Mouse (Mus musculus) kidney, adult 8-10 months (tissue): Measurements from ENCODE around the gene Metrnl.
"Not testable (repeated sequence)": the region's sequence is repeated elsewhere in the genome, so short reads cannot be mapped to it uniquely, and the experiment has no call there.

ENCODE experiments used
- DNase-seq, 2 experiments: peaks; one replicate each; pipeline ENCODE4 v3.0.0; 2022

Gene Metrnl

DNA sequence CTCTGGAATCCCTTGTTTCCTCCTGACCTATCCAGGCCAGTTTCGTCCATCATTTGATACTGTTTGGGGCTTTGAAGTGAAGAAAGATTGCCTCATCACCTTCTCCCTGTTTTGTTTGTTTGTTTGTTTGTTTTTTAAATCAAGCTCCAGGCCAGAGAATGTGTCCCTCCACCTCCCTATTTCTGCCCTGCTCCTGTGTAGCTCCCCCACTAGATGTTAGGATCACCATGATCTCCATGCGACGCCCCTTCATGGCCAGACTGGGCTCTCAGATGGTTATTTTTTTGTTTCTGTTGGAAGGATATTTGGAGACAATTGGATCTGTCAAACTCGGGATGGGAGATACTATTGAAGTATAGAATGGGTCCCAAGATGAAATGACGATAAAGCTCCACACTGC is at the start of gene Metrnl:
TSS of gene Metrnl (plus strand) at position 301 of the 400 bp plus-strand sequence.
- DNase-seq = no peak

DNA sequence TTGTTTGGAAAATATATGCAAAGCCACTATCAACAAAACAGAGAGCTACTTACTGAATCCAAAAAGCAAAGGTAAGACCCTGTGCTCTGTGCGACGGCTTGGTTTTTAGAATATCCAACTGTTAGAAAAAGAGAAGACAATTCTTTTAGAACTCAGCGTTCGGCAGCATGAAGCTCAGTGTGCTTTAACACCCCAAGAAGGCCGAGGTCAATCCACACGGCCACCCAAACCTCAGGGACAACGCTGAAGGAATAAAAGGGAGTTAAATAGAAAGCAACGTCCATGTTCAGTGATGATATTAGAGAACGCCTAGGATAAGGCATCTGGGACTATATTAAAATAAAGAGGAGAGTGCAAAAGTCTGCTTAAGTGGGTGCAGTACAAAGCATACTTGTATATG is 49.8 kb upstream of the Metrnl start:
- DNase-seq = no peak

DNA sequence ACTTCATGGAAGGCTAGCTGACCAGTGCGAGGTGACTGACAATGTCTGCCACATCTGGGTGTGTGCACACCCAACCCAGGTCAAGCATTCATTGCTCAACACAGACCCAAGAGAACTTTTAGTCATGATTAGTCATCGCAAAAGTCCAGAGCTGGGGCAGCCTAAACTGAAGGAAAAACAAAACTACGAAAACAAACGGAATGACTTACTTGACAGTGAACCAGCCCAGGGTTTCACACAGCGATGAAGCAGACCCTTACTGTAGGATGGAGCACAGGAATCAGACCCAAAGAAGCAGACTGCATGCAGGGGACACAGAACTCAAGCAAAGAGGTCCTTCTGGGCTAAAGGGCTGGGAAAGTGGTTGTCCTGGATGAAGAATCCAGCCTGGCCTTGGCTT is 49.4 kb upstream of the Metrnl start:
- DNase-seq = no peak

DNA sequence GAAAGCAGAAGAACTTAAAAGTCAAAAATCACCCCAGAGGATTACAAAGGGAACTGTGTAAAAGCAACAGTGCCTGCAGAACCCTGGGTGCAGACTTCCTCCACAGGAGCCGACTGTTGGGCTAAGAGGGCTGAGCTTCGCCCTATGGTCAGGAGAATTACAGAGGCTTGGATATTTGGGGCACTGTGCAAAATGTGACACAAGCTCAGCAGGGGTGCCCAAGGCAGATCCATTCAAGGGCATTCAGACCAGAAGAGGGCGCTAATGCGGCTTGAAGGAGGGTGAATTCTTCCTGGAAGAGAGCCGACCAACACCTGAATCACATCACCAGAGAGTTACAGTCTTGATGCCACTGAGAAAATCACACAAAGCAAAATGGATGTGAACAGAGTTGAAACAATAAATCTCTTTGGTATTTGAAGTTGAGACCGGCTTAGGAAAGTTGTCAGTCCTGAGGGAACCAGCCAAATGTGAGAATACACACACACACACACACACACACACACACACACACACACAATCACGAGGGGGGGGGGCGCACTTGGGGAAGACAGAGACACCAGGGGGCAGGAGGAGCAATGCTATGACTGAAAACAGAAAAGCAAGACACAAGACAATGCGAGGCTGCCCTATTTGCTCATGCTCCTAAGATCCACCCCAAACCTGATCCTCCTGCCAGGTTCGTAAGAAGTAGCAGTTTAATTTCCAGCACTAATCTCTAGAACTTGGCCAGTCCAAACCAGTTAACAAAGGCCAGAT is 48.6 kb upstream of the Metrnl start:
- peak; percentile 73 to 84 for DNase-seq

DNA sequence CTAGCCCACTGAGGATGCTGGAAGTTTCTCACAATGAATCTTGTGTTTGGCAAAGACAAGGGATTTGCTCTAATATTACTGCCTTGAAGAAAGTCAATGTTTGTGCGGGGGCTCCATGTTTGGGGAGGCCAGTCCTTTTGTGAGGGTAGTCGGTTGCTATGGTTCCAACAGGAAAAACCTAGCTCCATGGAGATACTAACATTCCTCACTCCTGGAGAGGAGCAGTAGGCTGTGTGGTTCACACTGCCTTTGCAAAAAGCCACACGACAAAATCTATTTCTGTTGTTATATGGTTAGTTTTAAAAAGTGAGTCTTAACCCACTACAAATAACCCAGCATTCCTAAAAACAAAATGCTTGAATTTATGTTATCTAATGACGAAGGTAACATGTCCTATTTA is 47.7 kb upstream of the Metrnl start:
- no peak for DNase-seq

DNA sequence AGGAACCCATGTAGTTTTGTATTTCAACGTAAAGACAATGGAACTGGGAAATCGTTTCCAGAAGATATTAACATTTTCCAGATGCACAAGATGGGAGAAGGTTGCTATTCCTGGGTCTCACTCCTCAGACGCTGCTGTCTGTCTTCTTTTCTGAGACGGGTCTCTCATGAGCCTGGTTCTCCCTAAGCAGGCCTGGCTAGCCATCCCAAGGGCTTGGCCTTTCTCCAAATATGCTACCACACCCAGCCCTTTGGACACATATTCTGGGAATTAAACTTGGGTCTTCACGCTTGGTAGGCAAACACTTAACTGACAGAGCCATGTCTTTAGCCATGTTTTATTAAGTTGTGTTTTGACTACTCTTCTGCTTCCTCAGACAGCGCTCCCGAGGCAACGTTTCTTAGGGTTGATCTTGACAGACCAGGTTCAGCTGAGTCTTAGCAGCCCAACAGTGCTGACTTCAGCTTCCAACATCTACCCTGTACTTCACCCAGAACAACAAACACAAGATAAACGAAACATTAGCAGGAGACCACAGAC is 46.9 kb upstream of the Metrnl start:
- no peak for DNase-seq

DNA sequence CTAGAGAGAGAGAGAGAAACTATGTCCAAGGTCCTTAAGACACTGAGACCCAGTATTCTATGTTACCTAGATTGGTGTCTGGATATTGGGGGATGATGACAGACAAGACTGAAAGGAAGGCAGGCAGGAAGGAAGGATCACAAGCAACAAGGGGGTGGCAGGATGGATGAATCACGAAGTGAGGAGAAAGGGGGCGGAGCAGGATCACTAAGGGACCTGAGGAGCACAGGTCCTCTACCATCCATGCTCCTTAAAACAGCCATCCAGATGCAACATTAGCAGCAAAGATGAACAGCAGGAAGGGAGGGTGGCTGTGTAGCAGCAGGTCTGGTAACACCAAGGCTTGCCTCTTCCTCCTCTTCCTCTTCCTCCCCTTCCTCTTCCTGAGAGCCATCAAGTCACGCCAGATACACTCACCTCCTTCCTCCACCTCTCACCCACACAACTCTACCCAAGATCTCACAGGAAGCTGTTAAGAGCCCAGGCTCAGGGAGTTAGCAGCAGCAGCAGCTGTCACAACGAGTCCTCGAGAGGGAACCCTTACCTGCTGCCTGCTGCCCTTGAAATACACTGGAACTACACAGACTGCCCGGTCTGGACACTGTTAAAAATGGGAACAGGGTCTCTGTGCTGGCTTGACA is 46.1 kb upstream of the Metrnl start:
- DNase-seq = no peak

DNA sequence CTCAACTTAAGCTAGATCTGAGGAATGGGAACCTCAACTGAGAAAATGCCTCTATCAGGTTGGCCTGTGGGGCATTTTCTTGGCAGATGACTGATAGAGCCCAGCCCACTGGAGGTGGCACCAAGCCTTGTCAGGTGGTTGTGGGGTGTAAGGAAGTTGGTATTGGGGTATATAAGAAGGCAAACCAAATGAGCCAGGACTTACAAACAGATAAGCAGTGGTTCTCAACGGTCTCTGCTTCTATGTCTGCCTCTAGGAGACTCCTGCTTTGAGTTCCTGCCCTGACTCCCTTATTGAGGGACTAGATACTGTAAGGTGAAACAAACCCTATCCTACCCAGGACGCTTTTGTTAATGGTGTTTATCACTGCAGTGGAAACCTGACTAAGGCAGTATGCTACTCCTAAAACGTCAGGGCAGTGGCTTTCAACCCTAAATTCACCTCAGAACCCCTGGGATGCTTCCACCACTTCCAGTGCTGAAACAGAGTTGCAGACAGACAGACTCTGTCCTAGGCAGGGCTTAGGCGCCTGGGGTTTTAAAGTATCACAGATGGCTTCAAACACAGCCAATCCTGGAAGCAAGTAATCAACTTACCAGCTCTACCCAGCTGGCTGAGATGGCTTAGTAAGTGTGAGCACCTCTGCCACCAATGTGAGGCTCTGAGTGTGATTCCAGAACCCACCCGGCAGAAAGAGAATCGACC is 45.4 kb upstream of the Metrnl start:
- DNase-seq = no peak

DNA sequence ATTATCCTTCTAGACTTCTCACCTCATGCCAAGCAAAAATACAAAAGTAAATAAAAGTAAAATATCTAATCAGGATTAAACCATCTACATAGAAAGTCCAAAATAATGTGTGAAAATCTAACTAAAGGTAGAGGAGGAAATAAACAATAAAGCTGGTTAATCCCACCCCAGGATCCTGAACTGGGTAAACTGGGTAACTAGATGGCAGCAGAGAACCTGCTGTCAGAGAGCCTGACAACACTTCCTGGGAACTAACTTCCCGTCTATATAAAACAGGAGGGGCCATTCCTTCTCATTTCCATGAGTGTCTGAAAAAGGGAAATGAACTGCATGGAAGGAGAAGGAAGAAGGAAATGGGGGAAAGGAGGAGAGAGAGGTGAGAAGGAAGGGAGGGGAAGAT is 43.2 kb upstream of the Metrnl start:
- DNase-seq = no peak

DNA sequence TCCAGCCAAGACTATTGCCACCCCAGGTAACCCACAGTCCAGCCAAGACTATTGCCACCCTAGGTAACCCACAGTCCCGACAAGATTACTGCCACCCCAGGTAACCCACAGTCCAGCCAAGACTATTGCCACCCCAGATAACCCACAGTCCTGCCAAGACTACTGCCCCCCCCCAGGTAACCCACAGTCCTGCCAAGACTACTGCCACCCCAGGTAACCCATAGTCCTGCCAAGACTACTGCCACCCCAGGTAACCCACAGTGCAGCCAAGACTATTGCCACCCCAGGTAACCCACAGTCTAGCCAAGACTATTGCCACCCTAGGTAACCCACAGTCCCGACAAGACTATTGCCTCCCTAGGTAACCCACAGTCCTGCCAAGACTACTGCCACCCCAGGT is 40.7 kb upstream of the Metrnl start:
- DNase-seq = not testable (repeated sequence)

DNA sequence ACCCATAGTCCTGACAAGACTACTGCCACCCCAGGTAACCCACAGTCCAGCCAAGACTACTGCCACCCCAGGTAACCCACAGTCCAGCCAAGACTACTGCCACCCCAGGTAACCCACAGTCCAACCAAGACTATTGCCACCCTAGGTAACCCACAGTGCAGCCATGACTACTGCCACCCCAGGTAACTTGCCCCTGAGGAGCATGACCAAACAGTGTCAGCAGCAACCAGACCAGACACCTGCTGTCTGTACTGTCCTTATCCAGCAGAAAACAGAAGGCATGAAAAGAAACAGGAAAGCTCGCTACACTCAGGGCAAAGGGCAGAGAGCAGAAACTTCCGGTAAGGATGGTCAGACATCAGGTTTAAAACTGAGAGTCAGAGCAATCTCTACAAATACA is 40.2 kb upstream of the Metrnl start:
- DNase-seq = no peak

DNA sequence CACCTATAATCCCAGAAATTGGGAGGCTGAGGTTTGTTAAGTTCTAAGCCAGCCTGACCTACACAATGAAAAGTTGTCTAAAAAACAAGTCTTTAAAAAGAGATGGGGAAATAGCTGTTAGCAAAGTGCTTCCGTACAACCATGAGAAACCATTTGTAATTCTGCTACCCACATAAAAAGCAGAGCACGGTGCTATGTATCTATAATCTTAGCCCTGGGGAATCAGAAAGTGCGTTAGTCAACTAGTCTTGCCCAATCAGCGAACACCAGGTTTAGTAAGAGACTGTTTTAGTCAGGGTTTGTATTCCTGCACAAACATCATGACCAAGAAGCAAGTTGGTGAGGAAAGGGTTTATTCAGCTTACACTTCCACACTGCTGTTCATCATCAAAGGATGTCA is 33.8 kb upstream of the Metrnl start:
- no peak for DNase-seq

DNA sequence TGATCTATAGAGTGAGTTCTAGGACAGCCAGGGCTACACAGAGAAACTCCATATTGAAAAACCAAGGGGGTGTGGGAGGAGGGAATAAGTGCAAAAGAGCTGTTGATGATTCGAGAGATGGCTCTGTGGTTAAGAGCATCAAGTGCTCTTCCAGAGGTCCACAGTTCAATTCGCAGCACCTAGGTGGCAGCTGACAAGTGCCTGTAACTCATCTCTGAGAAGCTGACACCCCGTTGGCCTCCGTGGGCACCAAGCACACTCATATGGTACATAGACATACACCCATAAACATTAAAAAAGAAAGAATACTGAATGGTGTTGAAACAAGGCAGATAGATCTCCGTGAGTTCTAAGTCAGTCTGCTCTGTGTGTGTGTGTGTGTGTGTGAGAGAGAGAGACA is 32.6 kb upstream of the Metrnl start:
- DNase-seq = no peak

DNA sequence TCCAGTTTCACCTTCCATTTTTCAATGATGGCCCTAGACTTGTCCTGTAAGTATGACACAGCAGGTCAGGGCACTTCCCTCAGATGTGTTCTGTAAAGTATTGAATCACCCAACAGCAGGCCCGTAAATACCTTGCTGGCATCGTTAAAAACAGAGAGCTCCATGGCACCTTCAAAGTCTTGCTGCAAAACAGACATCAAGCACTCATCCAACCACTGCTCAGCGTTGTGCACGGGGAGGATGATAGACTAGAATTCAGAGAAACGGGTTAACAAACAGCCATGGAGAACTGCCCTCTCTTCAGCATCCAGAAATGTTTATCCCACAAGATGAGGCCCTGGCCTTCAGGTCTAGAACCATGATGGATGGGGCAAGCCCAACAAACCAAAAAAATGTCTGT is 30.4 kb upstream of the Metrnl start:
- no peak for DNase-seq

DNA sequence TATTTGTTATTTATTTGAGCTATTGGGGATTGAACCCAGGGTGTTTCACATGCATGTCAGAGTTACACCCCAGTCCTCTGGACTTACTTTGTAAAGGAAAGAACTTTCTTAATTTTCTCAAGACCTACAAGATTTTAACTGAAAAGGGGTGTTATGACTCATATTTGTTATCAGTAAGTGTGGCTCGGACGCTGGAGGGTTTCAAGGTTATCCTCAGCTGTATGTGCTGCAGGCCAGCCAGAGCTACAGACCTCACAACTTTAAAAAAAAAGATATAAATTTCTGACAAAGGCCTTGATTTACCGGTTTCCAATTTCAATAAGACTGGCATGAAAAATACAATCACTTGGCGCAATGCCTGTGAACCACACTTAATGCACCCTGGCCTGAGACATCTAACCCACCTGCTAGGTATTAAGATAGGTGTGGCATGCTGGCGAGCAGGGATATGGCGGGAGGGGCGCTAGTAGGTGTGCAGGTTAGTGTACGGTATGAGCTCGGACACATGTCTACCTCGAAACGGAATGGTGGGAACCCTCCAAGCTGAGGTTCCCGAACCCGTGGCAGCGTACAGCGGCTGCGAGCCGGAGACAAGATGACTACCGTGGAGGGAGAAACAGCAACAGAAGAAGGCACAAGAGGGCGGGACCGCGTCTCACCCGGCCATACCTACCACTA is 28.9 kb upstream of the Metrnl start:
- peak in 1 of 2 experiments; percentile 34 for DNase-seq

DNA sequence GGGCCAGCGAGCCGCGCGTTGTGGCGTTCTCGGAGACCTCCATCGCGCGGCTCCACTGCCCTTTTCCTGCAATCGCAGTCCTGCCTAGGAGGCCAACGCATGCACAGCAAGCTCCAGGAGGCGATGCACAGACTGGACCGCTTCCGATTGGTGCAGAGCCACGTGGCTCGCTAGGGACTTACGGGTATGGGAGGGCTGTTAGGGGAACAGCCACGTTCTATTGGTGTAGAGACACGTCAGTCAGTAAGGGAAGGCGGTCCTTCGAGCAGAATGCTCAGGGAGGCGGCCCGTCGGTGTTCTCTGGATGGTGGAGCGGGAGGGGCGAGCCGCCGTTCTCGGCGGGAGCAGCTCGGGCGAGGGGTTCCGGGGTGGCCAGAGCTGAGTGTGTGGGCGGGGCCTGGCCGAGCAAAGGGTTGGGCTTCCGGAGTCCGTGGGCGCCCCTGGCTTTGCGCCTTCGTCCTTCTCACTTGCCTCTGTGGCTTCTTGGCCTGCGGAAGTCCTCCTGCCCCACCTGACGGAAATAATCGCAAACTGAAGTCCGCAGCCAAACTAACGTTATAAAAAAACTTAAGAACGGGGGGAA is 28.3 kb upstream of the Metrnl start, which contains the start of gene B3gntl1:
TSS of gene B3gntl1 (minus strand) at position 164 of the 583 bp plus-strand sequence.
- peak; percentile 99 to 100 for DNase-seq

DNA sequence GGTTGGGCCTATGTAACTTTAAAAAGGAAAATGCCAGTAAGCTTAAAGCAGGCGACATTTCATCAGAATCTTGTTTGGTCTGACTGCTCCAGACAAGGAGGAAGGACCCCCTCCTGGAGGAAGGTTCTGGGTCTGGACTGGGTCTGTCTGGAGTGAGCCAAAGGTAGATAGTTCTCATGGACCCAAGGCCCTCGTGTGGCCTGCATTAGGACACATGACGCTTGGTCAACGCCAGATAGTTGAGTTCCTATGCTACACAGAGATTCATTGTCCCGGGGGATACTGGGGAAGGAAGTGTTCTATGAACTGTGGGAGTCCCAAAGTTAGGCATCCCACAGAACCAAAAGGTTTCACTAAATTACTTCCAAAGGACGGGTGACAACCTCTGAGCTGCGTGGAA is 27.7 kb upstream of the Metrnl start:
- no peak for DNase-seq

DNA sequence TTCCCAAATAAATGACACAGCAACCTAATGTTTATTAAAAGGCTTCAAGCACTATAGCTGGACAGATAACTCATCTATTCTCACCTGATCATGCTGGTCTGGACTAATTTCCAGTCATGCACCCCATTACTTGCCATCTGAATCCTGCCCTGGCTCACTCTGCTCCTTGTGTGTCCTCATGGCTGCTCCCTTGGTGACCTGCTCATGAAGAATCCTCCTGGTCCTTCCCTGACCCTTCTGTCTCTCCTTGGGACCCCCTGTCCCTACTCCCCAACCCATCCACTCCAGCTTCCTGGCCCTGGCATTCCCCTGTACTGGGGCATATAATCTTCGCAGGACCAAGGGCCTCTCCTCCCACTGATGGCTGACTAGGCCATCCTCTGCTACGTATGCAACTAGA is 24.5 kb upstream of the Metrnl start:
- no peak for DNase-seq

DNA sequence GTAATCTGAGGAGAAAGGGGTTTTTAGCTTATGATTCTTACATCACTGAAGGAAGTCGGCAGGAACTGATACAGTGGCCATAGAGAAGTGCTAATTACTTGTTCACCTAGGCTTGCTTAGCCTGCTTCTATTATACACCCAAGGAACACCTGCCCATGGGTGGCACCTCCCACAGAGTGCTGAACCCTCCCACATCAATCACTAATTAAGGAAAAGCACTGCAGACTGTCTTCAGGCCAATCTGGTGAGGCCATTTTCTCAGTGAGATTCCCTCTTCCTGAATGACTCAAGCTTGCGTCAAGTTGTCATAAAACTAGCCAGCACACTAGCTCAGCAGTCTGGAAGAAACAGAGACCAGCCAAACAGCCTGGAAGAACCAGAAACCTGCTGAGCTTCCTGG is 21.8 kb upstream of the Metrnl start:
- no peak for DNase-seq

DNA sequence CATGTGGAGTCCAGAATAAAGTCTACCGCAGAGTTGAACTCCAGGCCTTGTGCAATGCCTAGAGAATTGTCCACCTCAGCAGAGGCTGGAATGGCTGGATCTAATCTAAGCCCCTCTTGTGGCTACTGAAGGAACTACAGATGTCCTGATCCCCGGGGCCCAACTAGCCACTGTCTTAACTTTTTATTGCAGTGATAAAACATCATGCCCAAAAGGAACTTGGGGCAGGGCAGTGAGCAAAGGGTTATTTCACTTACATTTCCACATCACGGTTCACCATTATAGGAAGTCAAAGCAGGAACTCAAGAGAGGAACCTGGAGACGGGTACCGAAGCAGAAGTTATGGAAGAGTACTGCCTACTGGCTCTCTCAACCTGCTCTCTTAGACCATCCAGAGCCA is 20.6 kb upstream of the Metrnl start:
- DNase-seq = no peak

DNA sequence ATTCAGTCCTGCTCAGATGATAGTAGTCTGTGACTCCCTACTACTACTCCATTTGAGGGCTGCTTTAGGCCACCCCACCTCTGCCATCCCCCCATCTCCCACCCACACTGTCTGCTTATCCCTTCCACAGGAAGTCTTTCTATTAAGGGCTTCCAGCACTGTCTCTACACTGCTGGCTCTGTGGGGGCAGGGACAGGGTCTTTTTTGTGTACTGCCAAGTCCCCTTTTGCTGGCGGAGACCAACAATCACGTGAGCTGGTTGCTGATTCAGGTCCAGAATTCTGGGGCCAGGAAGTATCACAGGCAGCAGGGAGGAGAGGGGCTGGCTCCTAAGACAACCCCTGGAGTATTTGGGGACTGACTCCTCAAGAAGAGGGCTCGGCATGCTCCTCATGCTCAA is 18.1 kb upstream of the Metrnl start:
- DNase-seq = no peak

DNA sequence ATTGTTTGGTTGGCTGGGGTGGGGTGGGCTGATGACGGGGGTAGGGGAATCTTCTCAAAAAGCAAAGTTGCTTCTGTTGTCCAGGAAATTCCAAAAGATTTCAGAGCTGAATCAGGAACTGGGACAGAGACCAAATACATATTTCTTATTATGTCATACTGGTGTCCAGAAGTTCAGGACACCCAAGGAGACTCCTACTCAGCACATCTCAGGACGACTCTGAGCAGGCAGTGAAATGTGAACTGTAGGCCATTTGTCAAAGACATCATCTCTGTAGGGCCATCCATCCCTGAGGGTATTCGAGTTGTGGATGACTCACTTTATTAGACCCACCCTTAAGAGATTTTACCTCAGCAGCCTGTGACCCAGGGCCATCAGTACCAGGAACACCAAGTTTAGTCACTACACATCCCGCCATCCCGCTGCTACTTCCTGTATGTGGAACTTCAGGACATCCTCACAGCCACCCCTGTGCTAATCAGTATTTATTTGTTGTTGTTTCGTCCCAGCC is 15.8 kb upstream of the Metrnl start:
- peak in 1 of 2 experiments; percentile 43 for DNase-seq

DNA sequence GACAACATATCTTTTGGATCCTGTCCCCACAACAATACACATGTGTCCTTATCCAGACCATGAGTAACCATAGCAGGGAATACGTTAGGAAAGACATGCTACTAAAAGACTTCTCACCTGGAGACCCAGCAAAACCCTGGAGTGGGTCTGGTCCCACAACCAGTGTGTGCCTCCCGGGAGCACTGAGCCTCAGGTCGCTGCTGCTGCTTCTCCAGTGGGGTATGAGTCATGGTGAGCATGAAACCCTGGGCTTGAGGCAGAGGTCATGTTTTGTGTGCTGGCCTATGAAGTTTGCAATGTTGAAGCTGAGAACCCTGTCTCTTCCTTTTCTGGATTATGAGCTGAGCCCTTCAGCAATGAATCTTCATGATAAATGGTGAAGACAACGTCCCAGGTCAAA is 15.3 kb upstream of the Metrnl start:
- no peak for DNase-seq
